Mouse (Mus musculus) cortical plate, adult 2 months (tissue): ENCODE data around the gene Catsperz. TPM values are rescaled to one million over a fixed set of nuclear protein-coding genes. Genes with fewer than 3 reads are reported as not detected.

Experiments
- H3K27ac ChIP-seq: fragments of 200-500 bp; 2 replicates; pipeline ENCODE4 v1.5.1; 2012; ENCODE audit warnings: low read length, control low read depth, inconsistent platforms; ENCODE audit not compliant: insufficient read depth
- H3K4me1 ChIP-seq: fragments of 200-500 bp; 2 replicates; pipeline ENCODE4 v1.6.1; 2011; ENCODE audit warnings: low read length; ENCODE audit not compliant: control insufficient read depth, insufficient read depth
- H3K4me3 ChIP-seq: fragments of 200-500 bp; 2 replicates; pipeline ENCODE4 v1.5.1; 2011; ENCODE audit warnings: mild to moderate bottlenecking, low read length, control low read depth; ENCODE audit not compliant: insufficient read depth
- CTCF ChIP-seq: fragments of 200-500 bp; IDR thresholded peaks from 2 replicates; pipeline ENCODE4 v1.5.1; 2011; ENCODE audit warnings: mild to moderate bottlenecking, control low read depth, low read length; ENCODE audit not compliant: insufficient read depth; ENCODE audit errors: extremely low read depth
- POLR2A ChIP-seq: fragments of 200-500 bp; IDR thresholded peaks from 2 replicates; pipeline ENCODE4 v1.6.1; 2011; ENCODE audit warnings: mild to moderate bottlenecking, low read length, control low read depth; ENCODE audit not compliant: insufficient read depth; ENCODE audit errors: extremely low read depth
- polyA plus RNA-seq: library from polyadenylated mRNA; depleted of rRNA; stranded (reverse); fragments of >200 nt; gene quantifications from 2 replicates; pipeline ENCODE4 v1.2.3, GENCODE M21; 2012

Gene Catsperz
- polyA plus RNA-seq, 1 experiment: 33.9 TPM

- TF ChIP-seq CTCF: no peak
- no peak for TF ChIP-seq POLR2A
- Histone ChIP-seq H3K27ac (no peak overlapping the region), H3K4me1 (no peaks in the 10 kb centered on the region), H3K4me3 (peak overlapping the region; percentile 96)
Measured at GRCm38 (mm10) chr19:6939106-6940002, 14.2 kb upstream of the Catsperz start.

GRCm38 (mm10) chr19:6937541-6938465 is 12.6 kb upstream of the Catsperz start:
- no peak overlapping the region for H3K27ac ChIP-seq
- H3K4me3 ChIP-seq: no peak overlapping the region
- TF ChIP-seq POLR2A (no peak), CTCF (no peak)
- H3K4me1 ChIP-seq: no peaks in the 10 kb centered on the region

GRCm38 (mm10) chr19:6936299-6936698 is 11.1 kb upstream of the Catsperz start:
- Histone ChIP-seq H3K27ac (no peak overlapping the region), H3K4me1 (no peaks in the 10 kb centered on the region), H3K4me3 (no peak overlapping the region)
- TF ChIP-seq POLR2A (no peak), CTCF (peak; percentile 4; the same call in 1 of the 2 replicates)

GRCm38 (mm10) chr19:6934195-6934977 is 9.2 kb upstream of the Catsperz start, which contains the start of gene Kcnk4:
Kcnk4 (minus strand) TSS chr19:6934515.
- Histone ChIP-seq H3K4me1 (no peaks in the 10 kb centered on the region), H3K4me3 (peak within 1 kb of the TSS; percentile 38), H3K27ac (peak within 1 kb of the TSS; percentile 33)
- TF ChIP-seq POLR2A (no peak), CTCF (no peak)

- Histone ChIP-seq H3K27ac (peak overlapping the region; percentile 33), H3K4me1 (no peaks in the 10 kb centered on the region), H3K4me3 (peak overlapping the region; percentile 38)
- TF ChIP-seq CTCF: no peak
- TF ChIP-seq POLR2A: peak; percentile 49
Measured at GRCm38 (mm10) chr19:6933436-6934194, 8.4 kb upstream of the Catsperz start.

GRCm38 (mm10) chr19:6933102-6933435 is 7.9 kb upstream of the Catsperz start:
- H3K4me3 ChIP-seq: peak overlapping the region; percentile 38
- no peak for TF ChIP-seq CTCF
- no peak for TF ChIP-seq POLR2A
- peak overlapping the region; percentile 36 for H3K27ac ChIP-seq
- no peaks in the 10 kb centered on the region for H3K4me1 ChIP-seq

GRCm38 (mm10) chr19:6932018-6932417 is 6.8 kb upstream of the Catsperz start:
- TF ChIP-seq CTCF (no peak), POLR2A (no peak)
- Histone ChIP-seq H3K27ac (no peak overlapping the region), H3K4me3 (peak overlapping the region; percentile 38), H3K4me1 (no peaks in the 10 kb centered on the region)

- Histone ChIP-seq H3K4me3 (peak overlapping the region; percentile 4; the same call in 1 of the 2 replicates), H3K27ac (no peak overlapping the region), H3K4me1 (no peaks in the 10 kb centered on the region)
- TF ChIP-seq CTCF: no peak
- TF ChIP-seq POLR2A: 0 out of 2 replicates have a peak, but pooled peaks have one; percentile 13
Measured at GRCm38 (mm10) chr19:6931002-6931401, 5.8 kb upstream of the Catsperz start.

- H3K4me1 ChIP-seq: no peaks in the 10 kb centered on the region
- no peak for TF ChIP-seq CTCF
- no peak overlapping the region for H3K4me3 ChIP-seq
- H3K27ac ChIP-seq: no peak overlapping the region
Measured at GRCm38 (mm10) chr19:6928080-6928479, 2.9 kb upstream of the Catsperz start.
